Mouse (Mus musculus) embryonic facial prominence, embryonic 14.5 days (tissue): Measurements from ENCODE around the gene Myl10. TPM values are rescaled to one million over a fixed set of nuclear protein-coding genes. Genes with fewer than 3 reads are reported as not detected.

Experiments
- ATAC-seq: fragments of 200-750 bp; cut with Nextera tagmentation; 2 replicates; pipeline ENCODE4 v1.8.0; 2017; ENCODE audit warnings: low read depth, moderate number of reproducible peaks, moderate TSS enrichment
- DNase-seq: peaks from one replicate; pipeline ENCODE4 v3.0.0-alpha.2; 2015; ENCODE audit warnings: low spot score
- H3K27ac ChIP-seq: fragments of 300-500 bp; sonication (generic); replicated peaks from 2 replicates; pipeline ENCODE4 v1.5.1; 2014; ENCODE audit warnings: low read depth, mild to moderate bottlenecking, low read length, moderate library complexity
- H3K27me3 ChIP-seq: fragments of 300-500 bp; sonication (generic); replicated peaks from 2 replicates; pipeline ENCODE4 v1.6.1; 2014; ENCODE audit warnings: low read length; ENCODE audit not compliant: control insufficient read depth, insufficient read depth
- H3K36me3 ChIP-seq: fragments of 300-500 bp; sonication (generic); 2 replicates; pipeline ENCODE4 v1.6.1; 2014; ENCODE audit warnings: low read length, mixed read lengths; ENCODE audit not compliant: control insufficient read depth, insufficient read depth
- H3K4me1 ChIP-seq: fragments of 300-500 bp; sonication (generic); 2 replicates; pipeline ENCODE4 v1.6.1; 2014; ENCODE audit warnings: antibody characterized with exemption, low read length; ENCODE audit not compliant: control insufficient read depth, insufficient read depth
- H3K4me2 ChIP-seq: fragments of 300-500 bp; sonication (generic); 2 replicates; pipeline ENCODE4 v1.6.1; 2014; ENCODE audit warnings: low read depth, mild to moderate bottlenecking, low read length, moderate library complexity, mixed read lengths
- H3K4me3 ChIP-seq: fragments of 300-500 bp; sonication (generic); 2 replicates; pipeline ENCODE4 v1.5.1; 2014; ENCODE audit warnings: low read depth, mild to moderate bottlenecking, low read length
- H3K9ac ChIP-seq: fragments of 300-500 bp; sonication (generic); 2 replicates; pipeline ENCODE4 v1.6.1; 2014; ENCODE audit warnings: low read depth, mild to moderate bottlenecking, low read length, moderate library complexity, mixed read lengths
- H3K9me3 ChIP-seq: fragments of 300-500 bp; sonication (generic); 2 replicates; pipeline ENCODE4 v1.6.1; 2016; ENCODE audit warnings: low read length; ENCODE audit not compliant: control insufficient read depth
- WGBS: fragments of 180-500 bp; shearing (Covaris S2); extraction: QIAGEN DNeasy Blood & Tissue Kit; methylation state at CpG from one replicate; pipeline ENCODE4 v1.1.7; 2014; 5-methylcytosine and 5-hydroxymethylcytosine counted together
- polyA plus RNA-seq: library from polyadenylated mRNA; unstranded; fragments of >200 nt; fragmentation: Nextera tagmentation; extraction: Ambion mirVana; gene quantifications from 2 replicates; pipeline ENCODE4 v1.2.1, GENCODE M21; 2014

Myl10 gene
- polyA plus RNA-seq, 1 experiment from 2014 or later, result not detected

DNA sequence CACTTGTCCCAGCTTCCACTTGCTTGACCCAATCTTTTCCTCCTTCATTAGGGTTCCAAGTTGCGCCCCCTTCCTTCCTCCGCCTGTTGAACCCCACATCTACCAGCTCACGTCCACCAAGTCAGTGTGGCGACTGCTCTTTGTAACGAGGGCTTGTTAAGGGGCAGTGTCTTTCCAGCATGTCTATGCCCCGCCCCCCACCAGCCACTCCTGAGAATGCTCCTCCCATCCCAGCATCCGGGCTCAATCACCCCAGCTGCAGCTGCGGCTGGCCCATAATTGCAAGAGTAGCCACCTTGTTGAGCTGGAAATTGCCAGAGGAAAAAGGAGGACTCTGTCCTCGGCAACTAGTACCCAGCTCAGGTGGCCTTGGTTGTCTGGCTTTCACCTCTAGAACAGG, 53.6 kb downstream of the Myl10 start:
- 81% methylated on average over 9 of the region's 9 CpGs for WGBS

More for the DNA sequence above, 53.6 kb downstream of the Myl10 start:
- Histone ChIP-seq H3K27me3 (no peaks in the 10 kb centered on the region), H3K36me3 (peaks cover 83% of the 10 kb centered on the region), H3K4me3 (no peak overlapping the region), H3K9ac (no peak overlapping the region), H3K27ac (no peak overlapping the region), H3K4me2 (no peak overlapping the region), H3K9me3 (peaks cover 29% of the 10 kb centered on the region), H3K4me1 (no peaks in the 10 kb centered on the region)
- ATAC-seq (no peak), DNase-seq (no peak)

Other genes with a start within 250 kb of the Myl10 start
- 60.6 and 65.5 TPM in 2 replicates for gene Cux1, start 125.7 kb upstream of the Myl10 start, polyA plus RNA-seq
- gene Col26a1, start 190.1 kb downstream of the Myl10 start, polyA plus RNA-seq, result 92.5 and 125 TPM in 2 replicates
- gene Ift22, start 215.0 kb downstream of the Myl10 start, polyA plus RNA-seq, result 73.8 and 93.3 TPM in 2 replicates